Mouse (Mus musculus) lung, postnatal 14 days (tissue): ENCODE measurements around the gene Etfa.

Source experiments
- DNase-seq: peaks from one replicate; pipeline ENCODE4 v3.0.0; 2021

Etfa gene

GRCm38 (mm10) chr9:55510651-55511235 is 1.3 kb downstream of the Etfa start:
- no peak for DNase-seq

- no peak for DNase-seq
These were observed 2.3 kb downstream of the Etfa start for GRCm38 (mm10) chr9:55509731-55510130.

- no peak for DNase-seq
These were observed 3.3 kb downstream of the Etfa start for GRCm38 (mm10) chr9:55508701-55509100.

DNA sequence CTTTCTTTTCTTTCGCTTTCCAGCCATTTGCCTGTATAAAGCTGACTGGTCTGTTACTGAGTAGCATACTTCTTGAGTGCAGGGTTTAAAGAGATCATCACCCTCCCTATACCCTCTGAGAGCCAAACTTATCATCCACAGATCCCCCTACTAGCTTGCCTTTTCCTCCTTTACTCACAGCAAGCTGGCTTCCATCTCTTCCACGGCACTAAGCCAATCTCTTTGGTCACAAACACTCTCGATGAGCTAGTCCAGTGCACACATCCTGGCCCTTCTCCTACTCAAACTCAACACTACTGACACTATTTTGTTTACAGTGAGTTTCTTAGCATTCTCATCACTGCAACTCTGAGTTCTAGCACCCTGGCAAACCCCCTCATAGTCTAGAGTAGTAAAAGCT is 4.1 kb downstream of the Etfa start:
- peak; percentile 53 for DNase-seq

GRCm38 (mm10) chr9:55482116-55482515 is 29.9 kb downstream of the Etfa start:
- DNase-seq = no peak

- no peak for DNase-seq
These were observed 33.3 kb downstream of the Etfa start for GRCm38 (mm10) chr9:55478699-55479098.

DNA sequence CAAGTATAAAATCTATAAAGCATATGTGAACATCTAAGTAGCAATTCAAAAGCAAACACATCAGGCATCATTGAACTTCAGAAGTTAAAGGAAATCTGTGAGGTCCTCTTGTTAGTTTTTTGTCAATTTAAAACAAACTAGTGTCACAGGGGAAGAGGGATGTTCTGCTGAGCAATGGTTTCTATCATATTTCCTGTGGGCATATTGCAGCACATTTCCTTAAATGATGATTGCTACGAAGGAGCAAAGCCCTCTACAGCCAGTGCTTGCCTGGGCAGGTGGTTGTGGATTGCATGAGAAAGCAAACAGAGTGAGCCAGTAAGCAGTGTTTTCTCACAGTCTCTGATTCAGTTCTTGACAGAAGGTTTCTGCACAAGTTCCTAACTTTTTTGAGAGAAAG is 36.0 kb downstream of the Etfa start:
- DNase-seq = no peak

DNA sequence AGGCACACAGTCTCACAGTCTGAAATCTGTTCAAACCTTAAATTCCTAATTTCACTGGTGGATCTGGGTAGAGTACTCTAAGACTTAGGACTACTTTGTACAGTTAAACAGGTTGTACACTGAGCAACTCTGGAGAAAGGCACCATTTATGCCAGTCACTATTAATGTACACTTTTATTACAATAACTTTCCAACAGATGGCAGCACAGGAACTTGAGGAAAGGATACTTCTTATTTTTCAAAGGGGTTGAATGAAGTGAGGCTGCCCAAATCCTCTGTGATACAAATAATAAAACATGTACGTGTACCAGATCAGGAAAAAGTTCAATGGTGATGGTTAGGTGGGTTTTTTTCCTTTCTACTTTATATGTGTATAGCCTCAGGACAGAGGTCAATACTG is 43.6 kb downstream of the Etfa start:
- peak; percentile 2 for DNase-seq

DNA sequence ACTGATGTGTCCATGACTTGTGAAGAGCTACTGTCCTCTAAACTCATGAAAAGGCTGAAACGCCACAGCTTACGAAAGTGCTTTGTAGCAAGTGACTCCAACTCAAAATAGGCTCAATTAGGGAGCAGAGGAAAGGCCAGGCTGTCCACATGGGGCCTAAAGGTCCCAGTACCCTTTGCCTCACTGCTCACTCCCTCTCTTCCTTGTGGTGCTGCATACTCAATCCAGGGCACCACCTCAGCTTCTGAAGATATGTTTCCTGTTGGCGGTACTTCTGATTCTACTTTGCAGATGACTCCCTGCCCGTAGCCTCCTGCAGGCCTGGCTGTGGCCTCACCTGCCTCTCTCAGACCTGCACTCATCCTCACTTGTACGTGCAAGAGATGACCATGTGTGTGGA is 58.7 kb downstream of the Etfa start:
- no peak for DNase-seq

- no peak for DNase-seq
These were observed 59.1 kb downstream of the Etfa start for GRCm38 (mm10) chr9:55452906-55453305.

DNA sequence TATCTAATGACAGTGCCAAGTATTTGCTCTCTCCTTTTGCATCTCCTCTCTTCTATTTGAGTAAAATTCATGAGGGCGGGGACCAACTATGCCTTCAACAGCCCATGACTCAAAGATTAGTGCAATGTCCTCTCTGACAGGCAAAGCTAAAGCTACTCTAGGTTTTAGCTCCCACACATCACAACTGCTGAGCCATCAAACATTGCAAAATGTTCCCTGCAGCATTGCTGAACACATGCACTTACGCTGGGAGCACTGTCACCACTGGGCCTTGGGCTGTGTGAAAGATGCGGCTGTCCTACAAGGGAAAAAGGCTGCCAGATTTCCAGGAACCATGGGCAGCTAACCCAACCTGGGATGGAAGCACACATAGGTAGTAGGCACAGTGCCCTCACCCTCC is 60.6 kb downstream of the Etfa start:
- DNase-seq = no peak

- no peak for DNase-seq
These were observed 62.0 kb downstream of the Etfa start for GRCm38 (mm10) chr9:55450035-55450434.

DNA sequence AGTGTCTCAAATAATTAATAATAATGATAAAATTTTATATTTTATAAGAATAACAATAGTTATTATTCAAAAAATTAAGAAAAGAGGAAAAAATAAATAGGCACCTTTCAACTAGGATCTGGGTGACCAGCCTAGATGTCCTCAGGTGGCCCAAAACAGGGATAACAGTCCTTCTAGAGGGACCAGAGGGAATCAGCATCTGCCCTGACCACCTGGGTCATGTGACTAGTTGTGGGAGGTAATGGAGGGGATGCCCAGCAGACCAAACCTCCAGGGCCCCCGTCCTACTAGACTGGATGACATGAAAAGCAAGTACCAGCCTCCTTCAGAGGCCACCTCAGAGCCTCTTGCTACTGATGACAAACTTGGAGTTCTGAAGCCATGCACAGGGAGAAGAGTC is 62.9 kb downstream of the Etfa start:
- DNase-seq = no peak

DNA sequence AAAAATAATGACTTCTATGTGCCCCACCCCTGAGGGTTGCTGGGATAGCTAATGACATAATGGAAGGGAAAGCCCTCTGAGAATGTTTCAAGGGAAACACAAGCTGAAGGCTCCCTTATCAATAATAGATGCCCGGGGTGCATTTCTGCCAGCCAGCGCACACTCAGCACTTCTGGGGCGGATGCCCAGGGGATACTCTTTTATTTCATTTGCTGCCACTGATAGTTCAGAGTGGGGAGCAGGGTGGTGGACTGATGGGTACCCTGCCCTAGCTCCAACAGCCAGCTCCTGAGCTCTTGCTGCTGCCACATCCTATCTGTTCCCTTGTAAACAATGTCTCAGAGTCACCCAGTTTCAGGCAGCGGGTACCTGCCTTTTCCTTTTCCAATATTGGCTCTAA is 64.5 kb downstream of the Etfa start:
- DNase-seq = no peak

DNA sequence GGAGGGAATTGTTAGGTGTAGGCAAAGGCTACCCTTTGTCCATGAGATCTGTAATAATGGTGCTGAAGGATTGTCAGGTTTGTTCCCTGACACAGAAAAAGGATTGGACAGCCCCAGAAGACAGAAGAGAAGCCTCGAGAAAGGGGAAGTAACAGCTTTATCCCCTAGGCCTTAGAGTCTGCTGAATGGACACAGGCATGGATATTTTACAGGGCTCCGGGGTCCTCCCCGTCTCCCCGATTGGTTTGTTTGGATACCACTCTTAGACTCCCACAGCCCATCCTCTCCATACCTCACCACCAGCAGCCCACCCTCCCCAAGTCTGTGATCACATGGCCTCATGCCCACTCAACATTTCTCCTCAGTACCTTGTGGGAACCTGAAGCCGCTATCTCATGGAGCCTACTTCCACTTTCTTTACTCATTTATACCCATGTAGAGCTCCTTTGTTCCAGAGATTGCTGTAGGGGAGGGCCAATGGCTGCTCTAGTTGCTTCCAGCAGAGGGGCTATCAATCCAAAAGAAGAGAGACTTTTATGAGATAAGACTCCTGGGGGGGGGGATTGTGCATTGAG is 72.8 kb downstream of the Etfa start:
- no peak for DNase-seq

GRCm38 (mm10) chr9:55438433-55438832 is 73.6 kb downstream of the Etfa start:
- DNase-seq = no peak

DNA sequence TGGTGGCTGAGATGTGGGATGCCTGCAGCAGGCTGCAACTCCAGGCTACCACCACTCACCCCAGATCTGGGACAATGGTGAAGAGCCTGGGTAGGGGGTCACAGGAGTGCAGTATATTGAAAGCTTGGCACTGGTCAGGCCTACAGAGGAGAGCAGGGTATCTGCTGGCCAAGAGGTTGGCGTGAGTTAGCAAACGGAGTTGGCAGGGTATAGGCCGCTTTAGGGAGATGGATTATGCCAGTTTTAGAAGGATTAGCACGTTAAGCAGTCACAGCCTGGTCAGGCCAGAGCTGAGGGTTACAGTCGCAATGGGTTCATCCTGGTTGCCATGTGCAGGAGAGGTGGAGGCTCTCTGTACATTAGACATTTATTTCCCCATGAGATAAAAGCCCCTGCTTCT is 78.2 kb downstream of the Etfa start:
- DNase-seq = no peak

- no peak for DNase-seq
These were observed 79.4 kb downstream of the Etfa start for GRCm38 (mm10) chr9:55432306-55433289.

DNA sequence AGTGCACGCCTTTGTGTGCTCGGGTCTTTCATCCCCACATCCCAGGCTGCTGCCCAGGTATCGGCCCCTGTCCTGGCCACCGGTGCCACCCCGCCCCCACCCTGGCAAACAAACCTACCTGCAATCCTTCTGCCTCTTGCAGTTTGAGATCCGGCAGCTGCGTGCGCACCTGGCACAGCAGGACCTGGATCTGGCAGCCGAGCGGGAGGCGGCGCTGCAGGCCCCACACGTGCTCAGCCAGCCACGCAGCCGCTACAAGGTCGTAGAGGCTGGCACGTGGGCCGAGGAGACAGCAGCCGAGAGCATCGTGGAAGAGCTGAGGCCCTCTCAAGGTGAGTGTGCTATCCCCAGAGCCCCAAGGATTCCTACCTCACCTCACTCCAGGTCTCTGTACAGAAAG is 81.9 kb downstream of the Etfa start:
- peak; percentile 28 for DNase-seq

DNA sequence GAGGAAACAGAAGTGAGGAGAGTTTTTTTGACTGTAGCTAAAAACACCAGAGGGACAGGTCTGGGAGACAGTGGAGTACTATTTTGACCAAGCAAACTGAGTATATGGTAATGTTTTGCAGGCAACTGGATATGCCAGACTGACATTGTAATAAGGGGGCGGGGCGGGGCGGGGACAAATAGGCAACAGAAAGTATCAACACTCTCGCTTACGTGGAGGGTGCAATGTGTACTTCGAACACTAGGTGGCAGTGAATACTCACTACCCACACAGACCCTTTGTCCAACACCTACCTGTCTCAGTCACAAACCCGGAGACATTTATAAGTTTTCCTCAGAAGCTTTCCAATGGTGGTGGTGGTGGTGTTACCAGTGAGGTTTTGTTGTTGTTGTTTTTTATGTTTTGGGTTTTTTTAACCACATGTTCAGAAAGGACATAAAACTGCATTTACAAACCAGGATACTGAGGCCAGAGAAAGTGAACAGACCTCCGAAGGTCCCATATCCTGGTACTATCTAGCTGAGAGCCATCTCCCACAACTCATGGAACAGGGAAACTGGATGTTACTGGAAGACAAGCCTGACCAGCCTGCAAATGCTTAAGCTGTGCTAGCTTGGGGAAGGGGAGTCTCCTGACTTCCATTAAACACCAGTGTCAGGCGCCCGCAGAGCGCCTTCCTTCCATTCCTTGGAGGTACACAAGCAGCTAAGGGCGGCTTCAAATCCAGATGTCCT is 82.6 kb downstream of the Etfa start:
- DNase-seq = peak; percentile 77

- no peak for DNase-seq
These were observed 86.7 kb downstream of the Etfa start for GRCm38 (mm10) chr9:55425271-55425810.

DNA sequence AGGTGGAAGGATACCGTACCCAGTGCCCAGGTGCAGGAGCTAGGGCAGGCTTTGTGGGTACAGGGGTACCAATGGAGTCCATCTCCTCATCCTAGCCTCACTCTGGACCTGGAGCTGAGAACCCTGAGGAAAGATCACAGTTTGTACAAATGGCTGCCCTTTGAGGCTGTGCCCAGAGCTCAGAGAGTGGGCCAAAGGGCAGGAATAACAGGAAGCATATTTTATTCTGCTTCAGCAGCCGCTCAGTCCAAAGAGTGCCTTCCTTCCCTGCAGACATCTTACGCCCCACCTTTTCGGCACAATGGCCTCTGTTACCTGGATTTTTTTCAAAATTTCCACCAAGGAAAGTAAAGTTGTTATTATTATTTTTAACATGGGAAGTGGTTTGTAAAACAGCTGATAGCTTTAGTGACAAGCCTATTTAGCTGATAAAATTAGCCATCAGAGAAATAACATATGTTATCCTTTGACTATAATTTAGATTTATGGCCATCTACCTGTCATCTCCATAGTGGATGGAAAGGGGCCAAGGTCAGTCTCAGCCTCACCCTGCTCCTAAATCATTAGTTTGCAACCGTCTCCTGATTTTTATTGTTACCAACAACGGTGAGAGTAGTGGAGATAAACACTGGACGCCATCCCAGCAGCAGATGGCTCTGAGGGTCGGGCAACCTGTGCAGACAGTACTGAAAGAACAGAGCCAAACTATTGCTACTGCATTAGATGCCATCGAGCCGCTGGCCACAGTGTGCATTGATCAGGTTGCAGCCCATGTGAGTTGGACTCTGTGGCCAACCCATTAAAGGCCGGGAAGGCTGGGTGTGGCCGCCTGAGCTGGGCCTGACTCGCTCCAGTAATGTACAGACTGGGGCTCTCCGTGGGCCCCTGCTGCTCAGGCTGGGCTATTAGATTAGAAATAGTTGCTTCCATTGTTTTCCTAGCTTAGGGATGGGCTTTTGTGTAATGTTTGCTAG is 88.3 kb downstream of the Etfa start:
- DNase-seq = no peak
